Mouse (Mus musculus) CH12.LX (cell line): ENCODE measurements around the gene Rasgrp3. TPM values are rescaled to one million over a fixed set of nuclear protein-coding genes. Genes with fewer than 3 reads are reported as not detected.

Experiments used
- DNase-seq: peaks from one replicate; pipeline ENCODE4 v3.0.0-alpha.2; 2013; ENCODE audit errors: extremely low read depth
- H3K27ac ChIP-seq: 2 replicates; pipeline ENCODE4 v1.5.1; 2012; ENCODE audit warnings: low read depth, mild to moderate bottlenecking, control low read depth, moderate library complexity; ENCODE audit not compliant: insufficient read depth
- H3K27me3 ChIP-seq: replicated peaks from 2 replicates; pipeline ENCODE3; 2012; ENCODE audit warnings: inconsistent platforms
- H3K36me3 ChIP-seq, 2 experiments: replicated peaks in 1 of 2; 2 replicates each; pipeline versions ENCODE3 to v1.6.1; 2012; ENCODE audit warnings: inconsistent platforms in 1 of 2, low read length in 1 of 2, mild to moderate bottlenecking in 1 of 2, mixed read lengths in 1 of 2, moderate library complexity in 1 of 2; ENCODE audit not compliant: control insufficient read depth in 1 of 2, insufficient read depth in 1 of 2
- H3K4me1 ChIP-seq, 2 experiments: 2 replicates each; pipeline ENCODE4 v1.6.1; 2012; ENCODE audit warnings: inconsistent platforms in 1 of 2, moderate library complexity in 1 of 2; ENCODE audit not compliant: insufficient read depth in 2 of 2, control insufficient read depth in 1 of 2
- H3K4me2 ChIP-seq: 2 replicates; pipeline ENCODE4 v1.6.1; 2012; ENCODE audit warnings: low read depth, mild to moderate bottlenecking, control low read depth; ENCODE audit not compliant: poor library complexity, insufficient read depth, severe bottlenecking
- H3K4me3 ChIP-seq, 3 experiments: fragments of 150-350 bp in 1 of 3; sonication (generic) in 1 of 3; replicated peaks in 1 of 3; 2 replicates each; pipeline versions ENCODE3 to v1.5.1; 2011 to 2012; ENCODE audit warnings: low read depth in 2 of 3, low read length in 2 of 3, mild to moderate bottlenecking in 2 of 3, moderate library complexity in 2 of 3, control low read depth in 1 of 3, improper control_type of control experiment in 1 of 3, inconsistent platforms in 1 of 3, mixed read lengths in 1 of 3; ENCODE audit not compliant: poor library complexity in 1 of 3
- H3K79me2 ChIP-seq: replicated peaks from 2 replicates; pipeline ENCODE4 v1.6.1; 2012; ENCODE audit warnings: mild to moderate bottlenecking, moderate library complexity; ENCODE audit not compliant: control insufficient read depth, poor library complexity, insufficient read depth, severe bottlenecking; ENCODE audit errors: extremely low read depth
- H3K9ac ChIP-seq: 2 replicates; pipeline ENCODE4 v1.6.1; 2012; ENCODE audit warnings: low read depth, mild to moderate bottlenecking, control low read depth, moderate library complexity; ENCODE audit not compliant: insufficient read depth
- H3K9me3 ChIP-seq: replicated peaks from 2 replicates; pipeline ENCODE3; 2012; ENCODE audit warnings: low read length, inconsistent platforms, mixed read lengths
- BHLHE40 ChIP-seq: IDR thresholded peaks from 2 replicates; pipeline ENCODE4 v1.6.1; 2011; ENCODE audit warnings: mild to moderate bottlenecking, low read depth, low read length, improper control_type of control experiment
- CTCF ChIP-seq, 2 experiments: IDR thresholded peaks in 1 of 2; conservative IDR thresholded peaks in 1 of 2; 2 replicates each; pipeline ENCODE4 v1.5.1; 2011 to 2012; ENCODE audit warnings: low read depth in 2 of 2, low read length in 2 of 2, improper control_type of control experiment in 1 of 2, inconsistent platforms in 1 of 2, mild to moderate bottlenecking in 1 of 2, moderate library complexity in 1 of 2
- EP300 ChIP-seq: IDR thresholded peaks from 2 replicates; pipeline ENCODE4 v1.6.1; 2011; ENCODE audit warnings: low read length, improper control_type of control experiment
- JUN ChIP-seq: IDR thresholded peaks from 2 replicates; pipeline ENCODE4 v1.6.1; 2011; ENCODE audit warnings: low read depth, mild to moderate bottlenecking, low read length, improper control_type of control experiment, moderate library complexity; ENCODE audit not compliant: insufficient read depth
- KAT2A ChIP-seq: IDR thresholded peaks from 2 replicates; pipeline ENCODE4 v1.6.1; 2012; ENCODE audit warnings: low read length, improper control_type of control experiment, inconsistent platforms; ENCODE audit not compliant: insufficient replicate concordance
- MAFK ChIP-seq: IDR thresholded peaks from 2 replicates; pipeline ENCODE4 v1.6.1; 2011; ENCODE audit warnings: low read length, improper control_type of control experiment; ENCODE audit not compliant: insufficient replicate concordance
- MEF2A ChIP-seq: IDR thresholded peaks from 2 replicates; pipeline ENCODE4 v1.6.1; 2014; ENCODE audit warnings: low read depth, mild to moderate bottlenecking, inconsistent platforms, low read length, improper control_type of control experiment, borderline replicate concordance
- MXI1 ChIP-seq: IDR thresholded peaks from 2 replicates; pipeline ENCODE4 v1.6.1; 2011; ENCODE audit warnings: mild to moderate bottlenecking, low read depth, low read length, improper control_type of control experiment
- PAX5 ChIP-seq: IDR thresholded peaks from 2 replicates; pipeline ENCODE4 v1.6.1; 2012; ENCODE audit warnings: low read length, inconsistent platforms, mixed read lengths
- POLR2A ChIP-seq: IDR thresholded peaks from 2 replicates; pipeline ENCODE4 v1.6.1; 2011; ENCODE audit warnings: low read depth, mild to moderate bottlenecking, improper control_type of control experiment, low read length
- TBP ChIP-seq: conservative IDR thresholded peaks from 2 replicates; pipeline ENCODE4 v1.6.1; 2011; ENCODE audit warnings: low read depth, low read length, improper control_type of control experiment
- TCF12 ChIP-seq: IDR thresholded peaks from 2 replicates; pipeline ENCODE4 v1.6.1; 2014; ENCODE audit warnings: low read depth, mild to moderate bottlenecking, inconsistent platforms, low read length, improper control_type of control experiment
- USF2 ChIP-seq: conservative IDR thresholded peaks from 2 replicates; pipeline ENCODE4 v1.6.1; 2011; ENCODE audit warnings: low read depth, low read length, improper control_type of control experiment
- ZNF384 ChIP-seq: IDR thresholded peaks from 2 replicates; pipeline ENCODE4 v1.6.1; 2012; ENCODE audit warnings: low read depth, low read length, improper control_type of control experiment, inconsistent platforms
- dilution Hi-C: fragments of 300-500 bp; cut with MboI; formaldehyde crosslinking; loops from 2 replicates; pipeline ENCODE4 v1.14.3; 2020; ENCODE audit warnings: low sequenced_read_pairs; ENCODE audit not compliant: extremely low pct_unique_long_range_greater_than_20kb, extremely low pct_ligation_motif_present
- in situ Hi-C: fragments of 300-500 bp; cut with MboI; formaldehyde crosslinking; loops from 3 replicates; pipeline ENCODE4 v1.14.3; 2019; ENCODE audit warnings: low sequenced_read_pairs, low pct_ligation_motif_present, low pct_unique_long_range_greater_than_20kb, mixed read lengths
- polyA plus RNA-seq: library from polyadenylated mRNA; unstranded; fragments of >175 nt; gene quantifications from 2 replicates; pipeline ENCODE4 v1.2.1, GENCODE M21; 2012; ENCODE audit warnings: low read depth; ENCODE audit not compliant: insufficient read length
- total RNA-seq, 2 experiments: library from RNA; depleted of rRNA; stranded (reverse); fragments of 300-350 nt in 1 of 2; fragments of >200 nt in 1 of 2; gene quantifications; 2 replicates each; pipeline ENCODE4 v1.2.3; 2012 to 2014

Gene Rasgrp3
- total and polyA plus RNA-seq, 3 experiments: 79.6 to 164 (median 161) TPM

GRCm38 (mm10) chr17:75529222-75529935 lies 93.7 kb downstream of the Rasgrp3 start:
- TF ChIP-seq PAX5: no peak
- TF ChIP-seq CTCF (conservative IDR thresholded peaks at IDR 0.05 in 1 of 2, IDR thresholded peaks at IDR 0.05 in 1 of 2; ENCODE audit: low read depth in 2 of 2, low read length in 2 of 2): peak; percentile 22 to 41; a peak in 3 of 4 replicates
- no peak for TF ChIP-seq ZNF384
- no peak for TF ChIP-seq POLR2A
- DNase-seq: no peak
- H3K4me3 ChIP-seq: no peak overlapping the region
- H3K36me3 ChIP-seq: peaks cover 29 to 54% of the 10 kb centered on the region in 2 experiments
- dilution Hi-C loops (no loop called here), in situ Hi-C loops (loop anchor here (25.0 kb wide), 1 partner anchor 392 kb away; no protein-coding TSS in a partner anchor)
- no peak overlapping the region for H3K4me2 ChIP-seq
- no peaks in the 10 kb centered on the region for H3K27me3 ChIP-seq
- no peak overlapping the region for H3K9ac ChIP-seq
- H3K79me2 ChIP-seq: no peaks in the 10 kb centered on the region
- no peak overlapping the region for H3K27ac ChIP-seq
- H3K4me1 ChIP-seq: peaks cover 2 to 38% of the 10 kb centered on the region in 2 experiments
- H3K9me3 ChIP-seq: peaks cover 3% of the 10 kb centered on the region

GRCm38 (mm10) chr17:75532469-75532986 lies 96.8 kb downstream of the Rasgrp3 start:
- no peak for DNase-seq
- H3K27ac ChIP-seq: no peak overlapping the region
- H3K4me2 ChIP-seq: no peak overlapping the region
- no peak overlapping the region for H3K9ac ChIP-seq
- H3K79me2 ChIP-seq: no peaks in the 10 kb centered on the region
- dilution Hi-C loops: no loop called here
- peaks cover 3% of the 10 kb centered on the region for H3K9me3 ChIP-seq
- TF ChIP-seq MXI1 (no peak), MEF2A (no peak), JUN (no peak), PAX5 (no peak), EP300 (no peak), KAT2A (no peak), USF2 (no peak)
- TF ChIP-seq, all 38 proteins: peak for 0
- Histone ChIP-seq H3K27me3 (no peaks in the 10 kb centered on the region), H3K36me3 (peaks cover 13 to 36% of the 10 kb centered on the region in 2 experiments), H3K4me3 (no peak overlapping the region), H3K4me1 (peaks cover 6 to 55% of the 10 kb centered on the region in 2 experiments)
- in situ Hi-C loops: loop anchor here (25.0 kb wide), 1 partner anchor 395 kb away; no protein-coding TSS in a partner anchor

GRCm38 (mm10) chr17:75534314-75535020 lies 98.8 kb downstream of the Rasgrp3 start:
- in situ Hi-C loops: loop anchor here (25.0 kb wide), 1 partner anchor 397 kb away; no protein-coding TSS in a partner anchor
- Histone ChIP-seq H3K36me3 (peaks cover 22 to 33% of the 10 kb centered on the region in 2 experiments), H3K9ac (no peak overlapping the region), H3K27ac (peak overlapping the region; percentile 40), H3K4me3 (no peak overlapping the region), H3K9me3 (peaks cover under 1% of the 10 kb centered on the region), H3K4me2 (no peak overlapping the region), H3K27me3 (no peaks in the 10 kb centered on the region), H3K4me1 (peaks cover 6 to 53% of the 10 kb centered on the region in 2 experiments), H3K79me2 (no peaks in the 10 kb centered on the region)
- dilution Hi-C loops: no loop called here
- peak; percentile 63 for DNase-seq
- TF ChIP-seq TBP (0 out of 2 replicates have a peak, but pooled peaks have one; percentile 12), BHLHE40 (peak; percentile 14; the same call in 1 of the 2 replicates), MAFK (no peak), TCF12 (peak; percentile 56; the same call in 1 of the 2 replicates)
